Mouse (Mus musculus) E14TG2a.4 (cell line): ENCODE data around the gene Mink1.

Source experiments
- CTCF ChIP-seq: conservative IDR thresholded peaks from 2 replicates; pipeline ENCODE4 v1.5.1; 2014; ENCODE audit warnings: low read length
- NANOG ChIP-seq: IDR thresholded peaks from 2 replicates; pipeline ENCODE4 v1.6.1; 2014; ENCODE audit warnings: borderline replicate concordance, low read length, mixed read lengths
- POU5F1 ChIP-seq: IDR thresholded peaks from 2 replicates; pipeline ENCODE4 v1.6.1; 2014; ENCODE audit warnings: low read length, borderline replicate concordance

- TF ChIP-seq CTCF (no peak), POU5F1 (no peak), NANOG (no peak)
These were observed 72.9 kb downstream of the Mink1 start for GRCm38 (mm10) chr11:70635601-70636000.
